Mouse (Mus musculus) heart, adult 2 months (tissue): ENCODE data around the gene Mavs. TPM values are rescaled to one million over a fixed set of nuclear protein-coding genes. Genes with fewer than 3 reads are reported as not detected.

ENCODE experiments used
- DNase-seq, 2 experiments: peaks; one replicate each; pipeline ENCODE4 v3.0.0; 2021
- H3K27ac ChIP-seq: fragments of 200-600 bp; 2 replicates; pipeline ENCODE4 v1.8.1; 2022
- H3K27me3 ChIP-seq: fragments of 200-500 bp; 2 replicates; pipeline ENCODE4 v1.6.1; 2012; ENCODE audit warnings: mild to moderate bottlenecking, low read length, inconsistent platforms, mixed read lengths; ENCODE audit not compliant: control insufficient read depth, insufficient read depth
- H3K36me3 ChIP-seq: fragments of 200-500 bp; 2 replicates; pipeline ENCODE4 v1.6.1; 2012; ENCODE audit warnings: low read length, inconsistent platforms; ENCODE audit not compliant: control insufficient read depth, insufficient read depth
- H3K4me1 ChIP-seq: fragments of 200-500 bp; 2 replicates; pipeline ENCODE4 v1.6.1; 2011; ENCODE audit warnings: low read length; ENCODE audit not compliant: control insufficient read depth, insufficient read depth
- H3K4me3 ChIP-seq: fragments of 200-600 bp; 2 replicates; pipeline ENCODE4 v1.8.1; 2022
- H3K79me2 ChIP-seq: fragments of 200-500 bp; replicated peaks from 2 replicates; pipeline ENCODE4 v1.6.1; 2012; ENCODE audit warnings: mild to moderate bottlenecking, inconsistent platforms, low read length, moderate library complexity, mixed read lengths; ENCODE audit not compliant: control insufficient read depth, insufficient read depth
- H3K9ac ChIP-seq: fragments of 200-500 bp; 2 replicates; pipeline ENCODE4 v1.6.1; 2012; ENCODE audit warnings: low read depth, mild to moderate bottlenecking, control low read depth, inconsistent platforms, low read length, mixed read lengths
- CTCF ChIP-seq: fragments of 200-600 bp; IDR thresholded peaks from 2 replicates; pipeline ENCODE4 v1.8.1; 2022; ENCODE audit warnings: antibody characterized with exemption, mild to moderate bottlenecking, moderate library complexity
- EP300 ChIP-seq: fragments of 200-500 bp; IDR thresholded peaks from 2 replicates; pipeline ENCODE4 v1.6.1; 2011; ENCODE audit warnings: low read depth, low read length, control low read depth; ENCODE audit not compliant: insufficient read depth
- POLR2A ChIP-seq: fragments of 200-500 bp; IDR thresholded peaks from 2 replicates; pipeline ENCODE4 v1.6.1; 2011; ENCODE audit warnings: mild to moderate bottlenecking, low read depth, low read length, control low read depth; ENCODE audit not compliant: insufficient read depth
- WGBS: fragments of 180-500 bp; shearing (Covaris S2); methylation state at CpG from one replicate; pipeline ENCODE4 v1.1.7; 2018; 5-methylcytosine and 5-hydroxymethylcytosine counted together
- intact Hi-C: fragments of 180-260 bp; cut with DNase I; formaldehyde crosslinking; loops from one replicate; pipeline ENCODE4 v1.15.1; 2025
- polyA plus RNA-seq: library from polyadenylated mRNA; depleted of rRNA; stranded (reverse); fragments of >200 nt; gene quantifications from 2 replicates; pipeline ENCODE4 v1.2.3, GENCODE M21; 2012
- total RNA-seq, 2 experiments: library from RNA; stranded (reverse); gene quantifications; 2 replicates each; pipeline ENCODE4 v1.2.3; 2021

Gene Mavs
- total and polyA plus RNA-seq, 3 experiments, result 65.2 to 89.0 (median 79.6) TPM

GRCm38 (mm10) chr2:131261481-131262212 lies 27.8 kb downstream of the Mavs start:
- peak overlapping the region; percentile 96 for H3K27ac ChIP-seq
- peak overlapping the region; percentile 74 for H3K4me3 ChIP-seq
- H3K4me1 ChIP-seq, result peaks cover 5% of the 10 kb centered on the region
- H3K9ac ChIP-seq, result peak overlapping the region; percentile 68
- H3K27me3 ChIP-seq, result no peaks in the 10 kb centered on the region
- H3K79me2 ChIP-seq, result peaks cover 3% of the 10 kb centered on the region
- DNase-seq, result no peak
- intact Hi-C loops, result loop anchor here (5.0 kb wide), 1 partner anchor 141 kb away; no protein-coding TSS in a partner anchor
- H3K36me3 ChIP-seq, result peaks cover 4% of the 10 kb centered on the region
- 9% methylated on average over 10 of the region's 10 CpGs for WGBS
- TF ChIP-seq EP300 (no peak; the same call in 1 of the 2 replicates), CTCF (no peak), POLR2A (no peak)

GRCm38 (mm10) chr2:131262213-131262672 lies 28.4 kb downstream of the Mavs start, which contains the start of gene Pank2:
Gene Pank2, plus strand, starts transcription at chr2:131262495.
- Histone ChIP-seq H3K79me2 (peaks cover 3% of the 10 kb centered on the region), H3K4me3 (peak within 1 kb of the TSS; percentile 74), H3K4me1 (peaks cover 5% of the 10 kb centered on the region), H3K9ac (peak within 1 kb of the TSS; percentile 89), H3K27ac (peak within 1 kb of the TSS; percentile 96), H3K27me3 (no peaks in the 10 kb centered on the region), H3K36me3 (peaks cover 4% of the 10 kb centered on the region)
- TF ChIP-seq CTCF (peak; percentile 16; the same call in 1 of the 2 replicates), POLR2A (peak; percentile 94), EP300 (no peak)
- DNase-seq, result peak; percentile 98 to 99
- intact Hi-C loops, result loop anchor here (5.0 kb wide), 1 partner anchor 140 kb away; no protein-coding TSS in a partner anchor
- WGBS, result under 1% methylated on average over 49 of the region's 49 CpGs

GRCm38 (mm10) chr2:131262680-131263670 lies 29.1 kb downstream of the Mavs start:
- DNase-seq, result no peak
- Histone ChIP-seq H3K27ac (peak overlapping the region; percentile 96), H3K36me3 (peaks cover 4% of the 10 kb centered on the region), H3K9ac (peak overlapping the region; percentile 89), H3K79me2 (peaks cover 3% of the 10 kb centered on the region), H3K4me1 (peaks cover 5% of the 10 kb centered on the region), H3K27me3 (no peaks in the 10 kb centered on the region), H3K4me3 (peak overlapping the region; percentile 66)
- TF ChIP-seq CTCF, result no peak
- 0 out of 2 replicates have a peak, but pooled peaks have one; percentile 6 for TF ChIP-seq EP300
- intact Hi-C loops, result loop anchor here (5.0 kb wide), 1 partner anchor 139 kb away; no protein-coding TSS in a partner anchor
- 1% methylated on average over 58 of the region's 59 CpGs for WGBS

GRCm38 (mm10) chr2:131264027-131264426 lies 30.2 kb downstream of the Mavs start:
- Histone ChIP-seq H3K4me1 (peaks cover 5% of the 10 kb centered on the region), H3K36me3 (peaks cover 4% of the 10 kb centered on the region), H3K9ac (no peak overlapping the region), H3K27ac (no peak overlapping the region), H3K79me2 (peaks cover 6% of the 10 kb centered on the region), H3K4me3 (no peak overlapping the region), H3K27me3 (no peaks in the 10 kb centered on the region)
- DNase-seq, result no peak
- 59% methylated on average over 6 of the region's 6 CpGs for WGBS
- intact Hi-C loops, result loop anchor here (5.0 kb wide), 1 partner anchor 138 kb away; no protein-coding TSS in a partner anchor
- no peak for TF ChIP-seq CTCF
- TF ChIP-seq EP300, result no peak
- no peak for TF ChIP-seq POLR2A

- H3K4me1 ChIP-seq, result peaks cover 5% of the 10 kb centered on the region
- no peak for DNase-seq
- H3K27ac ChIP-seq, result no peak overlapping the region
- peaks cover 6% of the 10 kb centered on the region for H3K79me2 ChIP-seq
- no peak overlapping the region for H3K9ac ChIP-seq
- H3K36me3 ChIP-seq, result peaks cover 4% of the 10 kb centered on the region
- intact Hi-C loops, result no loop called here
- 78% methylated on average over 2 of the region's 2 CpGs for WGBS
- no peaks in the 10 kb centered on the region for H3K27me3 ChIP-seq
- TF ChIP-seq POLR2A (no peak), CTCF (no peak), EP300 (no peak)
- H3K4me3 ChIP-seq, result no peak overlapping the region
These were observed 31.2 kb downstream of the Mavs start for GRCm38 (mm10) chr2:131265056-131265455.
